Mouse (Mus musculus) ovary, postnatal 14 days (tissue): ENCODE measurements around the gene Evi2.

Source experiments
- DNase-seq: peaks from one replicate; pipeline ENCODE4 v3.0.0; 2022; ENCODE audit warnings: low spot score

The Evi2 gene

DNA sequence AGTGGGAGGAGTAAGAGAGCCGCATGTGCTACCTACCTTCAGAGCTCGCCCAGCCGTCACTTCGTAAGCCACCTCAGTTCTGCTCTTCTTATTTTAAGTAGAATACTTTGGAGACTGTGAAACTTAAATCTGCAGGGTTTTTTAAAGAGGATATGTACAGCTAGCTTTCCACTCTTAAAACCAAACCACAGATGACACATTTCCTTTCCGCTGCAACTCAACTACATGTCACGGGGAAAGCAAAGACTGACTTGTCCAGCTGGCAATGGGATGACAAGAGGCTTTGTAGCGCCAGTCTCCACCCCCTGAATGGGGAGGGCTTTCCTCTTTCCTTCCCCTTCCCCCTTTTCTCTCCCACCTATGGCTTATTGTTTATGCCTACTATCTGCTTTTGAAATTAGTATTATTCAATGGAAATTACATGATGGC is at the start of gene Evi2, which contains the start of gene Evi2a:
Evi2 (minus strand) TSS at position 257 of the 429 bp plus-strand sequence.
Evi2a (minus strand) TSS at position 277 of the 429 bp plus-strand sequence.
- no peak for DNase-seq

GRCm38 (mm10) chr11:79577741-79578140 is 47.4 kb upstream of the Evi2 start:
- DNase-seq = peak; percentile 72

- no peak for DNase-seq
Measured at GRCm38 (mm10) chr11:79575383-79576073, 45.1 kb upstream of the Evi2 start.

DNA sequence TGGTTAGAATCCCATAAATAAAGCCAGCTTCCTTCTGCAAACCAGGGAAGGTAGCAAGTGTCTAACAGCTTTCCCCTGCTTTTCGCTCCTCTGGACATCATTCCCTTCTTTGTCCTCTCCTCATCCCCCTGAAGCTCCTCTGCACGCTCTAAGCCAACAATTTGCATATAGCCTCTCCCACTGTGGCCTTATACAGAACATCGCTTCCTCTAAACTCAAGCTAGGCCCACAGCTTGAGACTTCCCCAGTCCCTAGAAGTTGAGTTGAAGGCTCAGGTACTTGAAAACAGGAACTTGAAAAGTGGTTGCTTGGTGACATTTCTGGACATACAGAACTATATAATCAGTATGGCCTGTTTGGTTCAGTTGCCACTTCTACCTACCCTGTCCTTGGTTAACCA is 43.4 kb upstream of the Evi2 start:
- no peak for DNase-seq

DNA sequence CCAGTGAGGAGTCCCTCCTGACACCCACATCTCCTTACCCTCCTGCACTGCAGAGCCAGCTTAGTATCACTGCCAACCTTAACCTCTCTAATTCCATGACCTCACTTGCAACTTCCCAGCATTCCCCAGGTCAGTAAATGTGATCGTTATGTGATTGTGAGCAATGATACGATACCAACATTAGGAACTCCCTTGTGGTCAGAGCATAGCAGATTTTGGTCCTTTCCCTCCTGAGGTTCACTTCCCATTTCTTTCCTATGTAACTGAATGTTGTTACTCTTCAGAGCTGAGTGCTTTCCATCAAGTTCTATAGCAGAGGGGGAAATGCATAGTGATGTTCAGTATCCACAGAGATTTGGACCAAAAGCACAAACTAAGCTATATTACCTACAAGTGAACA is 39.9 kb upstream of the Evi2 start:
- DNase-seq = no peak

DNA sequence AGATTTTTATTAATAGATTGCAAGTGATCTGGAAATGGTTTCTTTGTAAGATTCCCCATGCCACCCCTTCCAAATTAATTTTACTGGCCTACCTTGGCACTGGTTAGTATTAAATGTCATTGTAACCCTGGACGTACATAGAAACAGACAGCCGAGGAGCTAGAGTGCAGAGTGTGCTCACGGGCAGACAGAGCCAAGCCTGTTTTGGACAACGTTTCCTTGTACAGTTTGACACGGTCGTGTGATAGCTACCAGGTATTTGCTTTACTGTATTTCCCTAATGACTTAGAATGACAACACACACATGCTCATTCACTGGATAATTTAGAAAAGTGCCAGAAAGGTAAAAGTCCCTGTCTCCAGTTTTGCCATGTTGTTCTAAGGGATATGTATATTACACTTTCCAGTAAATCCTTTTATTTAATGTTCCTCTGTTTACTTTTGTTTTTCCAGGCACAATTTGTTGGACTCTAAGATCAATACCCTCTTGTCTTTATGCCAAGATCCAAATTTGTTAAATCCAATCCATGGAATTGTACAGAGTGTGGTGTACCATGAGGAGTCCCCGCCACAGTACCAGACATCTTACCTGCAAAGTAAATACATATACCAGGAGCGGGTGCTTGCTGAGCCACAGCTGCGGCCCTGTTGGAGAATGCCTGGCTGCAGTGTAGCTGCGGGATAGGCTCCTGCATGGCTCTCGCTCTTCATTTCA is 38.0 kb upstream of the Evi2 start:
- no peak for DNase-seq

- DNase-seq = no peak
Measured at GRCm38 (mm10) chr11:79566947-79567346, 36.6 kb upstream of the Evi2 start.

DNA sequence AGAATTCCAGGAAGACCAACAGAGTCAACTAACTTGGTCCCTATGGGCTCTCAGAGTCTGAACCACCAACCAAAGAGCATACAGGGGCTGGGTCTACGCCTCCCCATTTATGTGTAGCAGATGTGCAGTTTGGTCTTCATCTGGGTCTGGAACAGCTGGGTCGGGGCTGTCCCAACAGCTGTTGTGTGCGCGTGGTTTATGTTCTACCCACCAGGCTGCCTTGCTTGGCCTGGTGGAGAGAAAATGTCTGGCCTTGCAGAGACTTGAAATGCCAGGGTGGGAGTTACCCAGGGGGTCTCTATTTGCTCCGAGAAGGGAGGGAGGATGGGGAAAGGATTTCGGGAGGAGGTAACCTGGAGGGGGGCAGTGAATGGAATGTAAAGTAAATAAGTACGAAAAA is 33.1 kb upstream of the Evi2 start:
- DNase-seq = no peak

DNA sequence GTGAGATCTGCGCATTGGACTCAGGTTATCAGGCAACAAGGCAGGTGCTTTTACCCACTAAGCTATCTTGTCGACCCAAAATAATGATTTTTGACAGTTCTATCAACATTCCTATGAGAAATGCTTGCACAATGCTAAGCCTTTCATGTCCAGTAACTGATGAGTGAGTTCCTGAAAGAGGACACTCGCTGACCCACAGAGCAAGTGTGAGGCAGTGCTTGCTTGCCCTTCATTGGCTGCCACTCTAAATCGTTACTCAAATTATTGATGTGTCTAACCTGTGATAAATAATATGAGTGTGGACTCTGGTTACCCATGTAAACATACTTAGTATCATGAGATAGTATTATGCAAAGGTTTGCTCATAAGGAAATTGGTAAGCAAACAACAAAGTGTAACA is 30.1 kb upstream of the Evi2 start:
- DNase-seq = no peak

GRCm38 (mm10) chr11:79552622-79553021 is 22.2 kb upstream of the Evi2 start:
- DNase-seq = no peak

DNA sequence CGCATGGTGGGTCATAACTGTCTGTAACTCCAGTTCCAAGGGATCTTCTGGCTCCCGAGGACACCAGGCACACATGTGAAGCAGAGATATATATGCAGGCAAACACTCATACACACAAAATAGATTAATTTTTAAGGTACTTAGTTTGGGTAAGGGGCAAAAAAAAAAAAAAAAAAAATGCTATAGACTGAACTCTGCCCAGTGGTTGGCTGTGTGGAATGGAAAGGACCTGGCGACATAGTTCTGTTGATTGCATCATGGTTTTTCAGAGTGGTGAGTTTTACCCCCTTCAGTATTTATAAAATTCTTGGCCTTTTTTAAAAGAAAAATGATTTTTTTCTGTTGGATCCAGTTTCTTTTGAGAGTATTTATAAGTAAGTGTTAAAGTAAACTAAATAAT is 5.9 kb upstream of the Evi2 start:
- DNase-seq = no peak

- no peak for DNase-seq
Measured at GRCm38 (mm10) chr11:79535554-79535953, 5.2 kb upstream of the Evi2 start.

DNA sequence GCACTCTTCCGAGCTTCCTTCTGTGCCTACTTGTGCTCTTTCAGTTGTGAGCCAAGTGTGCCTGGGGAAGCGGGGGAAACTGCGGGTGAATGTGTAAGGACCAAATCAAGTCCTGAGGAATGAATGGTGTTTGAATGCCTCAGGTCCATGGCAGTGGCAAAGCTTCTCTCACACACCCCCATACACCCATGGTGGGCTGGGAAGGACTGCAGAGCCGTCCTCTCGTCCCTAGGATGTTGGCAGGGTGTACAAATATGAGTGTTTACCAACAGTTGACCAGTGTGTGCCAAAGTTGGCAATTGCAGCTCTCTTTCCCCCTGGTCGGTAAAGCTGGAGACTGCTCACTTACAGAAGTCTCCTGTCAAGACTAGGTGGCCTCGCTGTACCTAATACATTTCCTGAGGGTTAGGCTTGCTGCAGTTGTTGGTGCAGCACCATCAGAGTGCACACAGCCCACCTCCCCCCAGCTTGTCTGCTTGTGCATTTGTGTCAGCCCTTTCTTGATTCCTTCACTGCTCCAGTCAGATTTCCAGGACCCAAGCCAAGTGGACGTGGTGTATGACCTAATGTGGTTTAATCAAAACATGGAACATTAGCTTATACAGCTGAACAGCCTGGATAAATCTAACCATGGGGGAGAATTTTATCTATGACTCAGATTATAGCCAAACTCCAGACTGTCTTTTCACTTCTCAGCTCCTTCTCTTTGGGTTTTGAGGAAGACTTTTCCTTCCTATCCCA is 3.7 kb upstream of the Evi2 start:
- no peak for DNase-seq

DNA sequence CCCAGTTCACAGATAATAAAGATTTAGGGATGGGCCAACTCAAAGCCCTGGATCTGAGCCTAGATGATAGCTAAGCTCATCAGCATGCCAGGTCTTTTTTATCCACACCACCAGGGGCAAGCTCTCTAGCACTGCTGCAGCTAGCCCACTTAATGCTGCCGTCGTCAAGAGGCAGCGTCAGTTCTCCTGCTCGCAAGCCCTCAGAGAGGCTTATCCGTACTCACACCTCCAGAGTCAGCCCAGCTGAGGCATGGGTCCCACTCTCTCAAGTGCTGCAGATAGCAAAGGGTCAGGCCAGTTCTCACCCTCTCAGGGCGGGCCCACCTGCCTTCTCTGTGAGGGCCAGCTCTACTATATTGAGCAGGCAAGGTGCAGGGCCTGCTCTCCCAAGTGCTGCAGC is 2.9 kb upstream of the Evi2 start:
- DNase-seq = no peak

DNA sequence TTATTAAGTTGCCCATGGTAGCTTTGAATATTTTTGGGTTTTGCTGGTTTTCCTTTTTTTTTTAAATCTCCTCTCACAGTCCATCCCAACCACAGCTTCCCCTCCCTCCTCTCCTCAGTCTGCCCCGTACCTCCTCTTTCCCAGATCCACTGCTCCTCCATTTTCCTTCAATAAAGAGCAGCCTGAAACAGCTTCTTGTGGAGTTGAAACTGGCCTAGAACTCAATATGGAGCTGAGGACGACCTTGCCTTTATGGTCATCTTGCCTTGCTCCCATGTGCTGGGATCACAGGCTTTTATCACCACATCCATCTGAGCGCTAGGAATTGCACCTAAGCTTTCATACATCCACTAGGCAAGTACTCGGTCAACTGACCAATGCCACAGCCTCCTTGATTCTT is 1.1 kb upstream of the Evi2 start:
- DNase-seq = no peak

DNA sequence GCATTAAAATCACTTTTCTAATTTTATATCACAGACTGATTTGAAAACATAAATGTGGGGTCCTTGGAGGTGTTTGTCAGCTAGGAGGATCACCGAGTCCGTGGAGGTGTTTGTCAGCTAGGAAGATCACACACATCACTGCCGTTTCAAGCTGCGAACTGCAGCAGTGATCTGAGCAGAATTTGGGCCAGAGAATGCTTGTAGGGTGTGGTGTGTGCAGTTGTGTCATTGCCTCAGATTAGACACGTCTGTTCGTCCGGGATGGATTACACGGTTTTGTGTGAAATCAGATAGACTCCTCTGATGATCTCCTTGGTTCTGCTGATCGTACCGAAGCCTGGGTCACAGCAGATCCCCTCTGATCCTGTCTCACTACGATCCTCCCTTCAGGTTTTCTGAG is 385 bp upstream of the Evi2 start:
- DNase-seq = no peak

- no peak for DNase-seq
Measured at GRCm38 (mm10) chr11:79529736-79530135, 653 bp downstream of the Evi2 start.

DNA sequence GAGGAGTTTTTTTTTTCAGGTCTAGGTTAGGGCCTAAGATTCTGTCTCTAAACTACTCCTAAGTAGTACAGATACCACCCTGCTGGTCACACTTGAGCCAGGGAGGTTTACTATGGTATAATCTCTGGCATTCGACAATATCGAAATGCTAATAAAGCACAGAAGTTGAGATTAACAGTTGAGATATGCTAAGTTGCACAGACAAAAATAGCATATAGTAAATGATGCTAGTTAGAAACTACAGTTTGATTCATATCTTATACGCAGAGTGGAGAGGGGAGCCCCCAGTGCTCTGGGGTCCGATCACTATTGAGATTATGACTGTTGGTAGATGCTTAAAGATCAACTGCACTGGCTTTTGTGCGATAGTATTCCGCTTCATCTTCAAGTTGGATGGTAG is 1.2 kb downstream of the Evi2 start:
- DNase-seq = no peak

- DNase-seq = no peak
Measured at GRCm38 (mm10) chr11:79528601-79529000, 1.8 kb downstream of the Evi2 start.

- no peak for DNase-seq
Measured at GRCm38 (mm10) chr11:79527739-79528384, 2.5 kb downstream of the Evi2 start.

- DNase-seq = no peak
Measured at GRCm38 (mm10) chr11:79527015-79527738, 3.2 kb downstream of the Evi2 start.

DNA sequence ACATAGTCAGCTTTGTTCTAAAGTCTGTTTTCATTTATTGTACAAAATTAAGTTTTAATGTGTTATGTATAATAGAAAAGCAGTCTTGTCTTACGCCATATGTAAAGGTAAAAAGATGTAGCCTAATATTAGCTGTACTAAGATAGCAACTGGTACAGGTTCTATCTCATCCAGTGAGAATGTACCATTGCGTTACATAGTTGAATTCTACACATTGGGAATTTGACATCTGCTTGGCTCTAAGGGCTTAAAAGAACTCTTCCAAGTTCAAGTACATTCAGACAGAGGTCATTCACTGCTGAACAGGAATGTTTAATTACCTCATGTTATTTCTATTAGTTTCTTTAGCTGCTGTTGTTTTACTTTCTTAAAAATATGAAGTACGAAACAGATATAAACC is 3.8 kb downstream of the Evi2 start:
- no peak for DNase-seq
